Mouse (Mus musculus): ENCODE results near the gene Ctu2. TPM values are rescaled to one million over a fixed set of nuclear protein-coding genes. Genes with fewer than 3 reads are reported as not detected.

The Ctu2 gene
- polyA plus RNA-seq, 1 experiment, result 36.0 TPM

DNA sequence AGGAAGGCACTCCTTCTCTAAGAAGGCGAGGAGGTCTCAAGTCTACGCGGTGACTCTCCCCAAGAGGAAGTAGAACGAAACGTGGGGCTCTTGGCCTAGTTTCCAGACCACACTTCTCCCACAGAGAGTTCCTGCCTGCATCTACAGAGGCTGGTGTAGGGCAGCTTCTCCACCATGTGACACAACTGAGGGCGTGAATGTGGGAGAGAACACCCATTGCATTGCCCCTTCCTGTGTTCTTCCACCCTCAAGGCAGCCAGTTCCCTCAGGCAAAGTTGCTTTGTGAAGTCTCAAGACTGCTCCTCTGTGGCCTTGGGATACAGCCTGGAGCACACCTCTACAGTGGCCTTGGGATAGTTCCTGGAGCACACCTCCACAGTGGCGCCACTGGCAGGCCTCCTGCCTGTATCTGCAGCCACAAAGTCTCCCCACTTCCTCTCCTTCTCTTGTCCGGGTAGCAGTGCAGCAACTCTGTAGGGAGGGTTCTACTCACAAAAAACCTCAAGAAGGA, 2.0 kb upstream of the Ctu2 start:
- TF ChIP-seq CTCF (IDR thresholded peaks at IDR 0.05; ENCODE audit: borderline replicate concordance, insufficient read depth, low read length) (no peak), POLR2A (IDR thresholded peaks at IDR 0.05; ENCODE audit: low read depth, low read length) (no peak)
- H3K4me3 ChIP-seq (ENCODE audit: insufficient read depth, low read length), result no peak overlapping the region
- H3K27ac ChIP-seq (ENCODE audit: insufficient read depth, low read length), result no peak overlapping the region
- H3K4me1 ChIP-seq (ENCODE audit: control insufficient read depth, insufficient read depth, low read length), result peaks cover 3% of the 10 kb centered on the region

DNA sequence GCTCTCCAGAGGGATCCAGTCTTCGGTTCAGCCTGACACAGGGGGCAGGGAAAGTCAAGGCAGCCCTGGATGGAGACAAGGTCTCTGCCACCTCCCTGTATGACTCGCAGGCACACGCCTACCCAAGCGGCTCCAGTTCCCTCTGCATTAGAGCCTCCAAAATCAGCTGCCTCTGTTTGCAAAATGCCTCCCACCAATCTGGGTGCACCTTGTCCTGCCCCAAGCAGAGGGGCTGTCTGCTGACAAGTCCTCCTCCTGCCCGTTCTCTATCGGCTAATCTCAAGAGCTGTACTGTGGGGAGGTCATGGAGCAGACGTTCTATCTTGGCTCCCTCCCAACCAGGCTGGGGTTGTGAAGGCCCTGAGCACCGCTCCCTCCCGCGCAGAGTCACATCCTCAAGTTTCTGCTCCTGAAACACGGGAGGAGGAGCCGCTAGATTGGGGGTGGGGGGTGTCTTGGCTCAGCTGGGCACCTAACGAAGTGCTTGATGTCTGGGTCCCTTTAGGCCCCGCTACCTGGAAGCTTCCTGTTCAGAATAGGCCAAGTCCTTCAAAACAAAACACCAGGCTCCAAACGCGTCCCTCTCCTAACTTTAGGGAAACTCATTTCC, 887 bp upstream of the Ctu2 start:
- Histone ChIP-seq H3K4me1 (ENCODE audit: control insufficient read depth, insufficient read depth, low read length) (peaks cover 3% of the 10 kb centered on the region), H3K27ac (ENCODE audit: insufficient read depth, low read length) (peak overlapping the region; percentile 2; the same call in 1 of the 2 replicates), H3K4me3 (ENCODE audit: insufficient read depth, low read length) (peak overlapping the region; percentile 93)
- TF ChIP-seq CTCF (IDR thresholded peaks at IDR 0.05; ENCODE audit: borderline replicate concordance, insufficient read depth, low read length) (no peak), POLR2A (IDR thresholded peaks at IDR 0.05; ENCODE audit: low read depth, low read length) (no peak)

DNA sequence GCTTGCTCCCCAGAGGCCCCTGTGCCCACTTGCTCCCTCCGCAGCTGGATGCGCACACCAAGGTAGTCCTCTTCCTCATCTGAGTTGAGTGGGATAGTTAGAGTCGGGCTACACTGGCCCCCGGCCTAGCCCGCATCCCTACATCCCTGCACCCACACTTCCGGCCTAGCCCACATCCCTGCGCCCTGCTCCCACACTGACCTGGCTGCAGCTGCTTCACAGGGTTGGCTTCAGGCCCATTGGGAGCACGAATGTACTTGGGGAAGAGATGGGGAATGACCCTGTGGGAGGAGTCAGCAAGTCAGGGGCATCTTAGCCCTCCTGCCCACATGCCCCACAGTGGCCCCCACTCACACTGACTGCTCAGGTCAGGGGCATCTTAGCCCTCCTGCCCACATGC, 6.5 kb downstream of the Ctu2 start:
- no peak for TF ChIP-seq POLR2A (IDR thresholded peaks at IDR 0.05; ENCODE audit: low read depth, low read length)
- TF ChIP-seq CTCF (IDR thresholded peaks at IDR 0.05; ENCODE audit: borderline replicate concordance, insufficient read depth, low read length), result no peak
- Histone ChIP-seq H3K4me1 (ENCODE audit: control insufficient read depth, insufficient read depth, low read length) (no peaks in the 10 kb centered on the region), H3K4me3 (ENCODE audit: insufficient read depth, low read length) (no peak overlapping the region), H3K27ac (ENCODE audit: insufficient read depth, low read length) (no peak overlapping the region)

DNA sequence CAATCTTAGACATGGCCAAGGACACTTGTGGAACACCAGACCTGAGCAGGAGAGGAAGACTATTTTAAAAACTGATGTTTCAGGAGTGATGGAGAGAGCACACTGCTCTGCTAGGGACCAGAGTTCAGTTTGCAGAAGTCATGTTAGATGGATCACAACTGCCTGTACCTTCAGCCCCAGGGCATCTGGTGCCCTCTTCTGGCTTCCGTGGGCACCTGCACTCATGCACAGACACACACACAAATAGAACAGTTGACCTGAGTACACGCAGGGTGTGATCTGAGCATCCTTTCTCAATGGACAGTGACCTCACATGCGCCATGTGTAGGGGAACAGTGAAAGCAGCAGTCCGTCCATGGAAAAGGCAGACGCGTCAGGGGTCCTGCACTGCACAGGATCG, 7.9 kb downstream of the Ctu2 start:
- TF ChIP-seq POLR2A (IDR thresholded peaks at IDR 0.05; ENCODE audit: low read depth, low read length), result no peak
- TF ChIP-seq CTCF (IDR thresholded peaks at IDR 0.05; ENCODE audit: borderline replicate concordance, insufficient read depth, low read length), result peak; percentile 34; the same call in 1 of the 2 replicates
- H3K4me3 ChIP-seq (ENCODE audit: insufficient read depth, low read length), result no peak overlapping the region
- H3K4me1 ChIP-seq (ENCODE audit: control insufficient read depth, insufficient read depth, low read length), result no peaks in the 10 kb centered on the region
- H3K27ac ChIP-seq (ENCODE audit: insufficient read depth, low read length), result no peak overlapping the region

DNA sequence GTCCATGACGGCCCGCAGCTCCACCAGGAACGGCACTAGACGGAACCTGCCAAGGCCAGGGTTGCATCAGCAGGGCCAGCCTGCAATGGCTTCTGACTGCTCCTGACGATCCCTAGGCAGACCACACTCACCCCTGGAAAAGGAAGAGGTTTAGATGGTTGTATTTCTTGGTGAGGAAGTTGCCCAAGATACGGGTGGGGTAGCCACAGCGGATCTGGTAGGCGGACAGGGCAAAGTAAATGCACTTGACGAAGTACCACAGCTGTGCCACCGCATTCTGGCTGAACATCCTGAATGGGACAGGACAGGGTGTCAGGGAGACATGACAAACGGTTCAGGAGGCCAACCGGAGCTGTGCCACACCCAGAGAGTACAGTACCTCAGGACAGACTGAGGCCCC, 8.9 kb downstream of the Ctu2 start:
- Histone ChIP-seq H3K4me3 (ENCODE audit: insufficient read depth, low read length) (no peak overlapping the region), H3K27ac (ENCODE audit: insufficient read depth, low read length) (no peak overlapping the region), H3K4me1 (ENCODE audit: control insufficient read depth, insufficient read depth, low read length) (no peaks in the 10 kb centered on the region)
- TF ChIP-seq CTCF (IDR thresholded peaks at IDR 0.05; ENCODE audit: borderline replicate concordance, insufficient read depth, low read length) (no peak), POLR2A (IDR thresholded peaks at IDR 0.05; ENCODE audit: low read depth, low read length) (no peak)

DNA sequence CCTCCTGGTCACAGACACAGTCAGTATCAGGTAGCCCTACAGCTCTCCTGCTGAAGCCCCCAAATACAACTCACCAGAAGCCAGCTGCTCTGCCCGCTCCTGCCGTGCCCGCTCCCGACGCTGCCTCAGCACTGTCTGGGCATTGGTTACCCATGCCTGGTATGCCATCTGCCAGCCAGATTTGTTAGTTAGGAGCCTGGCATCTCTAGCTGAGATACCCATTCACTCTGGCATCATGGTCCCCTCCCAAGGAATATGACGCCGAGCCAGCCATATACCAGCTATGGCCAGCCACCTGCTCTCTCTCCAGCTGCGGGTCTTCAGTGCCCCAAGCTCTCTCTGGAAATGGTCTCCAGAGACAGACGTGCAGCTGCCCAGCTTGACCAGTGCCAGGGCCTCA, 12.4 kb downstream of the Ctu2 start:
- no peak for TF ChIP-seq CTCF (IDR thresholded peaks at IDR 0.05; ENCODE audit: borderline replicate concordance, insufficient read depth, low read length)
- no peak for TF ChIP-seq POLR2A (IDR thresholded peaks at IDR 0.05; ENCODE audit: low read depth, low read length)
- Histone ChIP-seq H3K27ac (ENCODE audit: insufficient read depth, low read length) (no peak overlapping the region), H3K4me3 (ENCODE audit: insufficient read depth, low read length) (no peak overlapping the region), H3K4me1 (ENCODE audit: control insufficient read depth, insufficient read depth, low read length) (no peaks in the 10 kb centered on the region)

DNA sequence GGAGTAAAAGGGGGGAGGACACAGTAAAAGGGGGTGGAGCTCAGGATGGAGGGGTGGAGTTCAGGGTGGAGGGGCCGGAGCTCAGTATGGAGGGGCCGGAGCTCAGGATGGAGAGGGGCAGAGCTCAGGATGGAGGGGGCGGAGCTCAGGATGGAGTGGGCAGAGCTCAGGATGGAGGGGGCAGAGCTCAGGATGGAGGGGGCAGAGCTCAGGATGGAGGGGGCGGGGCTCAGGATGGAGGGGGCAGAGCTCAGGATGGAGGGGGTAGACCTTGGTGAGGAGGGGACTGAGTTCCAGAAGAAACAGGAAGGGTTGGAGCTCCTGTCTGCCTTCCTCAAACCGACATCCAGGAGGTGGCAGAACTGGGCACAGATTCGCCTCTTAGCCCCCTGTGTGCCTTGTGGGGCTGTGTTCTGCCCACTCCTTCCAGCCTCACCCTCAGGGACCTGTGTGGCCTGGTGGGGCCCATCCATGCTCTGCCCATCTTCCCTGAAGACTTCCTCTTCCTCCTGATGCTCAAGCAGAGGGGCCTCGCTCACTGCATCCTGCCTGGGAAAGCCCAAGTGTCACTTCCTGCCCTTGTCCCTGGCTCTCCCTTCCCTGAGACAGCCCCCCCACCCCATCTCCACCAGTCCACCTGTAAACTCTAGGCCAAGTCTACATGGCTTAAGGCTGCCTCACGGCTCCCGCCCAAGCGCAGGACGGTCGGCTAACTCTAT, 21.2 kb downstream of the Ctu2 start:
- TF ChIP-seq POLR2A (IDR thresholded peaks at IDR 0.05; ENCODE audit: low read depth, low read length) (no peak), CTCF (IDR thresholded peaks at IDR 0.05; ENCODE audit: borderline replicate concordance, insufficient read depth, low read length) (no peak)
- no peak overlapping the region for H3K4me3 ChIP-seq (ENCODE audit: insufficient read depth, low read length)
- no peak overlapping the region for H3K27ac ChIP-seq (ENCODE audit: insufficient read depth, low read length)
- H3K4me1 ChIP-seq (ENCODE audit: control insufficient read depth, insufficient read depth, low read length), result no peaks in the 10 kb centered on the region

DNA sequence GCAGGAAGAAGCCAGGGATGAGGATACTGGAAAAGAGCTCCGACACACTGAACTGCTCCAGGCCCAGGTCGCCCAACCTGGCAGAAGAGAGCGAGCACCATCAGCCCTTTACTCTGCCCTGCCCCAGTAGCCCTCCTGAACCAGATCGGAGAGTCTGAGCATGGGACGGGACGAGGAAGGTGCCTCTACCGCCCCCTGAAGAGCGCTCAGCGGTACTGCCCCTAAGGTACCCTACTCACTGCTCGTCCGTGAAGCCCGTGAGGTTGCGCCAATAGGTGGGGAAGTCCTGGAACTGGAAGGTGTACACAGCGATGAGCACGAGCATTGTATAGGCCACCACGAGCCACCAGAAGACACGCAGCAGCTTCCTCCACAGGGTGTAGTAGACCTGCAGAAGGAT, 22.0 kb downstream of the Ctu2 start:
- Histone ChIP-seq H3K4me3 (ENCODE audit: insufficient read depth, low read length) (no peak overlapping the region), H3K27ac (ENCODE audit: insufficient read depth, low read length) (no peak overlapping the region), H3K4me1 (ENCODE audit: control insufficient read depth, insufficient read depth, low read length) (no peaks in the 10 kb centered on the region)
- TF ChIP-seq POLR2A (IDR thresholded peaks at IDR 0.05; ENCODE audit: low read depth, low read length), result no peak
- TF ChIP-seq CTCF (IDR thresholded peaks at IDR 0.05; ENCODE audit: borderline replicate concordance, insufficient read depth, low read length), result peak; percentile 38; the same call in 1 of the 2 replicates

DNA sequence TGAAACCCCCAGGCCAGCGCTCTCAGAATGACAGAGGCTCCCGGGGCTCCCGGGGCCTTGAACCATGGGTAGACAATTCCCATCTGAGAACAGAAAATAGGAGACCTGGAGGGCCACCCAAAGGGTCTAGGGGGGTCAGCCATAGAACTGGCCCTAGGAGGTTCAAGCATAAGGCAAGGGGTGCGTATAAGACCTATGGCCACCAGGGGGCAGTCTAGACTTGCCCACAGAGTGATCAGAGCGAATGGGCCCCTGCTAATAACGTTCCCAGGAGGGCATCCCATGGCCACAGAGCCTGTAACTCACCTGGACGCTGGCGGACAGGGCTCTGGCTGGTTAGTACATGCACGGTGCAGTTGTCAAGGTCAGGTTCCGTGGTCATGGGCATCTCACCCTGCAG, 24.9 kb downstream of the Ctu2 start:
- TF ChIP-seq POLR2A (IDR thresholded peaks at IDR 0.05; ENCODE audit: low read depth, low read length) (no peak), CTCF (IDR thresholded peaks at IDR 0.05; ENCODE audit: borderline replicate concordance, insufficient read depth, low read length) (peak; percentile 62; the same call in 1 of the 2 replicates)
- Histone ChIP-seq H3K4me1 (ENCODE audit: control insufficient read depth, insufficient read depth, low read length) (no peaks in the 10 kb centered on the region), H3K4me3 (ENCODE audit: insufficient read depth, low read length) (no peak overlapping the region), H3K27ac (ENCODE audit: insufficient read depth, low read length) (no peak overlapping the region)

DNA sequence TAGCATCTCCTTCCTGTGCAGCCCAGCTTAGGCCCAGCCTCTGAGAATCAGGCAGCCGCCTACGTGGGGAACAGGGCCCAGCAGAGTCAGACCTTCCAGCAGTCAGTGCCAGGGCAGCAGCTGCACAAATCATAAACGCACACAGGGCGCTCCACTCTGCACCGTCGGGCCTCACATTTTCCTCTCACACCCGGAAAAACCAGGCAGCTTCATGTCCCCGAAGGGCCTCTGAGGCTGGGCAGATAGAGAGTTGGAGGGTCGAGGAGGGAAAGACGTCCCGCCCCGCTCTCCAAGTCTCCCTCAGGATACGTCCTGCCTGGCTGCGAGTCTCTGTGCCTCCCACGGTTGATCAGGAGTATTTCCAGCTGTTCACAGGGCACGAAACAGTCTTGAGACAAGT, 35.6 kb downstream of the Ctu2 start:
- TF ChIP-seq CTCF (IDR thresholded peaks at IDR 0.05; ENCODE audit: borderline replicate concordance, insufficient read depth, low read length) (no peak), POLR2A (IDR thresholded peaks at IDR 0.05; ENCODE audit: low read depth, low read length) (no peak)
- Histone ChIP-seq H3K4me1 (ENCODE audit: control insufficient read depth, insufficient read depth, low read length) (no peaks in the 10 kb centered on the region), H3K27ac (ENCODE audit: insufficient read depth, low read length) (no peak overlapping the region), H3K4me3 (ENCODE audit: insufficient read depth, low read length) (no peak overlapping the region)
